ENCODE assay signal across 7 mouse cellular contexts in the genomic region with DNA sequence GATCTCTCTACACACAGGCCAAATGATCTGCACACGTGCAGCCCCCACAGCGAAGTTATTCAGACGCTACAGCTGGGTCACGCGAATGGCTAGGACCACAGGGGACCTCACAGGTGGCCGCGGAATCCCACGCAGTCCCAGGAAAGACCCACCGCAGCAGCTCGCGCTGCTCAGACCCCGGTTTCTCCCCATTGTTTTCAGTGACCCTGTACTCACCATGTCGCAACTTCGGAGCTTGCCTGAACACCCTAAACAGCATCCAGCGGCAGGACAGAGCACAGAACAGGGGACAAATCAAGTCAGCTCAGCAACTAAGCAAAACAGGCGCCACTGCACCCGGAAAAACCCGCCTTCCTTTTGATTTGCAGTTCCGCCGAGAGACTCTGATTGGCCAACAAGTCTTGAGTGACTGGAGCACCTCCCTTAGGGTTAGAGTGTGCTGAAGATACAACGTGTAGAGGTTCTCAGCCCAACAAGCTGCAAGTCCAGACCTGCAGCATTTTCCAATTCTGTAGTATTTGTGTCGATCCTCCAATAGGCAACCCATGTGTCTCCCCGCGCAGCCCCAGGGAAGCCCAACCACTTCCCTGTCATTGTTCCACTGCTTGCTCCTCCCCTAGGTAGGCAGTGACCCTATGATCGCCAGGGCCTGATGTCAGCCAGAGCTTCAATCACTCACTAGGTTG. TPM values are rescaled to one million over a fixed set of nuclear protein-coding genes. Genes with fewer than 3 reads are reported as not detected.
DNase-seq lines count a peak whose midpoint lies in the region; ATAC-seq and TF ChIP-seq lines count a peak whose summit lies in the region.
"Not testable (repeated sequence)": the region's sequence is repeated elsewhere in the genome, so short reads cannot be mapped to it uniquely, and the experiment has no call there.

No protein-coding gene starts in this region.

- not testable (repeated sequence) for H3K27ac ChIP-seq in embryonic facial prominence, embryonic 11.5 days (replicated peaks; ENCODE audit: low read depth, low read length); intestine, postnatal 0 days (ENCODE audit: low read depth, low read length)
- peak overlapping the region; percentile 83 for H3K27ac ChIP-seq in midbrain, embryonic 10.5 days (replicated peaks)

- intact Hi-C loops in left cerebral cortex, postnatal 36 days (cut with DNase I), result loop anchor here (5.0 kb wide), 1 partner anchor 44 kb away; a partner anchor contains a TSS

- ATAC-seq in embryonic facial prominence, embryonic 11.5 days (replicated peaks; ENCODE audit: insufficient number of reproducible peaks, low FRiP score, low TSS enrichment, low read depth), result peak; percentile 97
- peak; percentile 93 for ATAC-seq in granulocyte monocyte progenitor cell, adult 5-6 weeks (replicated peaks; ENCODE audit: poor library complexity, severe bottlenecking)
- peak; percentile 94 for ATAC-seq in intestine, postnatal 0 days

- not testable (repeated sequence) for TF ChIP-seq CTCF in intestine, postnatal 0 days (IDR thresholded peaks at IDR 0.05; ENCODE audit: low read depth)

- H3K27me3 ChIP-seq in embryonic facial prominence, embryonic 11.5 days (ENCODE audit: control insufficient read depth, insufficient read depth, low read length); intestine, postnatal 0 days (replicated peaks; ENCODE audit: control insufficient read depth, insufficient read depth, low read length); midbrain, embryonic 10.5 days (ENCODE audit: low read depth, poor library complexity, severe bottlenecking): not testable (repeated sequence)

- peak; percentile 63 for DNase-seq in adrenal gland, postnatal 10 days
- DNase-seq in embryonic facial prominence, embryonic 11.5 days (ENCODE audit: low spot score), result peak; percentile 59
- peak; percentile 23 to 31 for DNase-seq in left cerebral cortex, postnatal 36 days (ENCODE audit: low spot score in 2 of 2)
- DNase-seq in midbrain, embryonic 10.5 days (ENCODE audit: low spot score), result peak; percentile 57
- DNase-seq in skeletal muscle tissue, adult 2 months (ENCODE audit: low read depth, low spot score), result peak; percentile 8

- peak overlapping the region; percentile 46 for H3K4me2 ChIP-seq in embryonic facial prominence, embryonic 11.5 days (ENCODE audit: low read depth, low read length)
- peak overlapping the region; percentile 84 for H3K4me2 ChIP-seq in intestine, postnatal 0 days (replicated peaks; ENCODE audit: low read depth)

- peak overlapping the region; percentile 61 for H3K4me3 ChIP-seq in embryonic facial prominence, embryonic 11.5 days (ENCODE audit: low read depth, low read length)
- peak overlapping the region; percentile 55 for H3K4me3 ChIP-seq in intestine, postnatal 0 days (ENCODE audit: low read depth, low read length)
- peak overlapping the region; percentile 67 for H3K4me3 ChIP-seq in midbrain, embryonic 10.5 days

- not testable (repeated sequence) for H3K9me3 ChIP-seq in embryonic facial prominence, embryonic 11.5 days (replicated peaks; ENCODE audit: control insufficient read depth, low read length); intestine, postnatal 0 days (ENCODE audit: control insufficient read depth); midbrain, embryonic 10.5 days (replicated peaks)

- H3K36me3 ChIP-seq in embryonic facial prominence, embryonic 11.5 days (replicated peaks; ENCODE audit: control insufficient read depth, insufficient read depth, low read depth, low read length); intestine, postnatal 0 days (ENCODE audit: control insufficient read depth, insufficient read depth); midbrain, embryonic 10.5 days: not testable (repeated sequence)

- H3K9ac ChIP-seq in embryonic facial prominence, embryonic 11.5 days (replicated peaks; ENCODE audit: low read length), result peak overlapping the region; percentile 72
- peak overlapping the region; percentile 60 for H3K9ac ChIP-seq in intestine, postnatal 0 days (ENCODE audit: low read depth, low read length)

- 1% methylated on average over 25 of the region's 25 CpGs for WGBS in embryonic facial prominence, embryonic 11.5 days
- whole genome bisulfite sequencing in intestine, postnatal 0 days, result 2% methylated on average over 25 of the region's 25 CpGs
- WGBS in midbrain, embryonic 10.5 days, result 1% methylated on average over 25 of the region's 25 CpGs

- H3K4me1 ChIP-seq in embryonic facial prominence, embryonic 11.5 days (ENCODE audit: control insufficient read depth, insufficient read depth, low read length); intestine, postnatal 0 days (replicated peaks; ENCODE audit: control insufficient read depth, insufficient read depth, low read length); midbrain, embryonic 10.5 days: not testable (repeated sequence)

RNA-seq across cellular contexts. Expression of a gene that starts 44.4 kb away (rescaled TPM):
- 10 to 100 TPM in 1 of 2 experiments, 1 to 10 TPM in 1; 4.5 to 10.4 TPM for total RNA-seq in adrenal gland, postnatal 10 days (2021)
- 11.6 and 13.2 TPM in 2 replicates for polyA plus RNA-seq in embryonic facial prominence, embryonic 11.5 days (2014; fragmentation: Nextera tagmentation; extraction: Ambion mirVana)
- total RNA-seq in granulocyte monocyte progenitor cell, adult 5-6 weeks (2014; fragmentation: Nextera tagmentation), result 2.1 and 22.0 TPM in 2 replicates
- 16.8 and 22.8 TPM in 2 replicates for total RNA-seq in granulocyte monocyte progenitor cell, adult 5-6 weeks (2017)
- polyA plus RNA-seq in intestine, postnatal 0 days (2015; fragmentation: Nextera tagmentation; extraction: Ambion mirVana), result 8.4 and 11.6 TPM in 2 replicates
- total RNA-seq in left cerebral cortex, postnatal 36 days (2021), result 1 to 10 TPM; 3.6 to 3.9 TPM
- 9.4 and 10.2 TPM in 2 replicates for polyA plus RNA-seq in midbrain, embryonic 10.5 days (2016; fragmentation: Nextera tagmentation; extraction: Ambion mirVana)

Comparison
In these comparisons a context has a peak if more than half of its experiments do, and no peak if none do; other contexts are left out.
1. DNase-seq: peak in every context shown above with its lines; median percentile 63 in adrenal gland, postnatal 10 days; 59 in embryonic facial prominence, embryonic 11.5 days; 57 in midbrain, embryonic 10.5 days; 27 in left cerebral cortex, postnatal 36 days; 8 in skeletal muscle tissue, adult 2 months.